Mouse (Mus musculus): ENCODE data around the gene Etv6. TPM values are rescaled to one million over a fixed set of nuclear protein-coding genes. Genes with fewer than 3 reads are reported as not detected.

The Etv6 gene
- polyA plus RNA-seq, 1 experiment from 2014 or later: 3.8 TPM

- Histone ChIP-seq H3K4me3 (replicated peaks) (no peak overlapping the region), H3K9ac (no peak overlapping the region), H3K27me3 (no peaks in the 10 kb centered on the region), H3K4me1 (replicated peaks) (peaks cover 11% of the 10 kb centered on the region; the same call in 1 of the 2 replicates), H3K36me3 (replicated peaks) (no peaks in the 10 kb centered on the region), H3K9me3 (replicated peaks) (no peaks in the 10 kb centered on the region), H3K27ac (replicated peaks) (no peak overlapping the region), H3K4me2 (no peak overlapping the region)
- ATAC-seq (ENCODE audit: insufficient read depth): no peak
- 63% methylated on average over 10 of the region's 10 CpGs for WGBS (ENCODE audit: insufficient replicate concordance)
These were observed 23.5 kb downstream of the Etv6 start for GRCm38 (mm10) chr6:134058886-134059551.

DNA sequence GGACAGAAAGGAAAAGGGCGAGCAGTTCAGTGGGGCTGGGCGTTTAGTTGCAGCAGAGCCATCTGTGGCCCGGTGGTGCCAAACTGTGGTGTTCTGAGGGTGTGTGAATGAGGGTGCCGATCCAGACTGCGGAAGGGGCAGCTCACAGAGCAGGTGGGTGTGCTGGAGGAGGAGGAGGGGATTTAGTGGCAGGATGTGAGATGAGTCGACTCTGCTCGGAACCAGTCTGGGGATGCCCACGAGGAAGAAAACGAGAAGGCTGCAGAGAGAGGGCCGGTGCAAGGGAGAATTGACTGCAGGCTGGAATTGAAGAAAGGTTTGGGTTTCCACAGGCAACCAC lies 24.0 kb downstream of the Etv6 start:
- H3K4me3 ChIP-seq (replicated peaks): no peak overlapping the region
- H3K9ac ChIP-seq: no peak overlapping the region
- H3K4me1 ChIP-seq (replicated peaks): peaks cover 10% of the 10 kb centered on the region; the same call in 1 of the 2 replicates
- no peak overlapping the region for H3K4me2 ChIP-seq
- H3K36me3 ChIP-seq (replicated peaks): no peaks in the 10 kb centered on the region
- no peak overlapping the region for H3K27ac ChIP-seq (replicated peaks)
- H3K9me3 ChIP-seq (replicated peaks): no peaks in the 10 kb centered on the region
- H3K27me3 ChIP-seq: no peaks in the 10 kb centered on the region
- no peak for ATAC-seq (ENCODE audit: insufficient read depth)
- 50% methylated on average over 10 of the region's 10 CpGs for WGBS (ENCODE audit: insufficient replicate concordance)

- Histone ChIP-seq H3K4me1 (replicated peaks) (peaks cover 11% of the 10 kb centered on the region; the same call in 1 of the 2 replicates), H3K27me3 (no peaks in the 10 kb centered on the region), H3K27ac (replicated peaks) (no peak overlapping the region), H3K4me2 (no peak overlapping the region), H3K4me3 (replicated peaks) (no peak overlapping the region), H3K36me3 (replicated peaks) (no peaks in the 10 kb centered on the region), H3K9me3 (replicated peaks) (no peaks in the 10 kb centered on the region), H3K9ac (no peak overlapping the region)
- WGBS (ENCODE audit: insufficient replicate concordance): 68% methylated on average over 9 of the region's 9 CpGs
- no peak for ATAC-seq (ENCODE audit: insufficient read depth)
These were observed 24.5 kb downstream of the Etv6 start for GRCm38 (mm10) chr6:134060036-134060435.

- Histone ChIP-seq H3K9me3 (replicated peaks) (no peaks in the 10 kb centered on the region), H3K27ac (replicated peaks) (no peak overlapping the region), H3K4me3 (replicated peaks) (no peak overlapping the region), H3K4me1 (replicated peaks) (peaks cover 7% of the 10 kb centered on the region; the same call in 1 of the 2 replicates), H3K4me2 (no peak overlapping the region), H3K9ac (no peak overlapping the region), H3K36me3 (replicated peaks) (no peaks in the 10 kb centered on the region), H3K27me3 (no peaks in the 10 kb centered on the region)
- 52% methylated on average over 12 of the region's 12 CpGs for WGBS (ENCODE audit: insufficient replicate concordance)
- no peak for ATAC-seq (ENCODE audit: insufficient read depth)
These were observed 25.3 kb downstream of the Etv6 start for GRCm38 (mm10) chr6:134060811-134061210.

- Histone ChIP-seq H3K36me3 (replicated peaks) (no peaks in the 10 kb centered on the region), H3K27me3 (no peaks in the 10 kb centered on the region), H3K4me2 (no peak overlapping the region), H3K27ac (replicated peaks) (peak overlapping the region; percentile 55; the same call in 1 of the 2 replicates), H3K9me3 (replicated peaks) (no peaks in the 10 kb centered on the region), H3K9ac (no peak overlapping the region), H3K4me1 (replicated peaks) (peaks cover 7% of the 10 kb centered on the region; the same call in 1 of the 2 replicates), H3K4me3 (replicated peaks) (no peak overlapping the region)
- 44% methylated on average over 11 of the region's 11 CpGs for WGBS (ENCODE audit: insufficient replicate concordance)
- no peak for ATAC-seq (ENCODE audit: insufficient read depth)
These were observed 29.7 kb downstream of the Etv6 start for GRCm38 (mm10) chr6:134065018-134065725.

DNA sequence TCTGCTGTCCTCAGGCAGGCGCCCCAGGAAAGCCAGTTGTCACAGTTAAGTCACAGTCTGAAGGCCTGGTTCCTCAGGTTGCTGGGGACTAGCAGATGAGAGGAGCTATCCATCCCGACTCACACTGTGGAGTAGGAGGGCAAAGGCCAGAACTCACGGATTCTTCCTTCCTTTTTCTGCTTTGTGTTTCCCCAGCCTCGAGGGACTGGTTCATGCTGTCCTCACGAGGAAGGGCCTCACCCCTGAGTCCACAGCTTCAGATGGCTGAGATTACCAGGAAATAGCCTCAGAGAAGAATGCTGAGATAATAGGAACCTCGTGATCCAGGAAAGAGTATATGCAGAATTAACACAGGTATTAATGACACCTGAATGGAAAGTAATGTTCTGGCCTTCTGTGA lies 30.6 kb downstream of the Etv6 start:
- H3K9ac ChIP-seq: no peak overlapping the region
- no peak overlapping the region for H3K4me3 ChIP-seq (replicated peaks)
- ATAC-seq (ENCODE audit: insufficient read depth): 0 out of 2 replicates have a peak, but pooled peaks have one; percentile 18
- peaks cover 7% of the 10 kb centered on the region; the same call in 1 of the 2 replicates for H3K4me1 ChIP-seq (replicated peaks)
- H3K27me3 ChIP-seq: no peaks in the 10 kb centered on the region
- 28% methylated on average over 6 of the region's 6 CpGs for WGBS (ENCODE audit: insufficient replicate concordance)
- no peak overlapping the region for H3K27ac ChIP-seq (replicated peaks)
- H3K9me3 ChIP-seq (replicated peaks): no peaks in the 10 kb centered on the region
- H3K4me2 ChIP-seq: no peak overlapping the region
- no peaks in the 10 kb centered on the region for H3K36me3 ChIP-seq (replicated peaks)

GRCm38 (mm10) chr6:134066996-134067395 lies 31.5 kb downstream of the Etv6 start:
- H3K9ac ChIP-seq: no peak overlapping the region
- no peaks in the 10 kb centered on the region for H3K36me3 ChIP-seq (replicated peaks)
- ATAC-seq (ENCODE audit: insufficient read depth): no peak
- WGBS (ENCODE audit: insufficient replicate concordance): 60% methylated on average over 4 of the region's 4 CpGs
- H3K4me2 ChIP-seq: no peak overlapping the region
- peaks cover 7% of the 10 kb centered on the region; the same call in 1 of the 2 replicates for H3K4me1 ChIP-seq (replicated peaks)
- no peak overlapping the region for H3K4me3 ChIP-seq (replicated peaks)
- H3K27me3 ChIP-seq: no peaks in the 10 kb centered on the region
- no peak overlapping the region for H3K27ac ChIP-seq (replicated peaks)
- H3K9me3 ChIP-seq (replicated peaks): no peaks in the 10 kb centered on the region

DNA sequence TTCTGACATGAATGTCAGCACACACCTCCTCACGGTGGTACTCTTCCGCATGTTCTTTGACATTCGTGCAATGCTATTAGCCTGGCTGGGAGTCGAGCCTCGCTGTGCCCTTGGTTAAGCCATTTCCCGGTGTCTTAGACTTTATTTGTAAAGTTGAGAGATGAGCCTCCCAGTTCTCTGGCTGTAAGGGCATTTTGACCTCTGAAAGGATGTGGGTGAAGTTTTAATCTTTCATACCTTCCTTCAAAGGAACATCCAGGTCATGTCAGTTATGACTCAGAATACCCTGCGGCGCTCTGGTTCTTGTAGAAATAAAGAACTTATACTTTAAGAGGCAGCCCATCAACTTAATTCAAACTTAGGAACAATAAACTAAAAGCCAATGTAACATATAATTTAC lies 32.0 kb downstream of the Etv6 start:
- Histone ChIP-seq H3K27me3 (no peaks in the 10 kb centered on the region), H3K9me3 (replicated peaks) (no peaks in the 10 kb centered on the region), H3K27ac (replicated peaks) (no peak overlapping the region), H3K4me3 (replicated peaks) (no peak overlapping the region), H3K36me3 (replicated peaks) (no peaks in the 10 kb centered on the region), H3K9ac (no peak overlapping the region), H3K4me2 (no peak overlapping the region), H3K4me1 (replicated peaks) (peaks cover 7% of the 10 kb centered on the region; the same call in 1 of the 2 replicates)
- 78% methylated on average over 8 of the region's 8 CpGs for WGBS (ENCODE audit: insufficient replicate concordance)
- ATAC-seq (ENCODE audit: insufficient read depth): no peak

DNA sequence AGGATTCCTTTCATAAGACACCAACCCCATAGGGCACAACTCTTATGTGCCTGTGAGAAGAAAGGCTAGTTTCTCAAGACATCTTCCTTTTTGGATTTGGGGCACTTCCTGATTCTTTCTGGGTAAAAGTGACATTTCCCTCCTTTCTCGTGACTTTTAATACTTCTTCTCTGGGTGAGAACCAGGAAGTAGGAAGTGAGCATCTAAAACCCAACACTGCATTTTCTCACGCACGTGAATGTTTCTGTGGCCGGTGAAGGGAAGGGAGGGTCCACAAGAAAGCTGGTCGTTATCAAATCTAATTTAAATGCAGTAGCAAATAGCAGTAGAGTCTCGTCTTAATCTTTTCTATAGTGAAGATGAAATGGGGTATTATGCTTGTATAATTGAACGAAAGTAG lies 36.9 kb downstream of the Etv6 start:
- H3K27ac ChIP-seq (replicated peaks): 0 out of 2 replicates have a peak overlapping the region, but pooled peaks have one; percentile 1
- H3K4me2 ChIP-seq: no peak overlapping the region
- H3K36me3 ChIP-seq (replicated peaks): no peaks in the 10 kb centered on the region
- H3K9ac ChIP-seq: no peak overlapping the region
- no peaks in the 10 kb centered on the region for H3K4me1 ChIP-seq (replicated peaks)
- no peaks in the 10 kb centered on the region for H3K9me3 ChIP-seq (replicated peaks)
- 33% methylated on average over 7 of the region's 7 CpGs for WGBS (ENCODE audit: insufficient replicate concordance)
- ATAC-seq (ENCODE audit: insufficient read depth): no peak
- no peak overlapping the region for H3K4me3 ChIP-seq (replicated peaks)
- no peaks in the 10 kb centered on the region for H3K27me3 ChIP-seq

GRCm38 (mm10) chr6:134072906-134073305 lies 37.4 kb downstream of the Etv6 start:
- no peak overlapping the region for H3K27ac ChIP-seq (replicated peaks)
- ATAC-seq (ENCODE audit: insufficient read depth): no peak
- no peak overlapping the region for H3K4me2 ChIP-seq
- H3K9me3 ChIP-seq (replicated peaks): no peaks in the 10 kb centered on the region
- H3K36me3 ChIP-seq (replicated peaks): no peaks in the 10 kb centered on the region
- H3K4me1 ChIP-seq (replicated peaks): no peaks in the 10 kb centered on the region
- H3K9ac ChIP-seq: no peak overlapping the region
- no peak overlapping the region for H3K4me3 ChIP-seq (replicated peaks)
- 58% methylated on average over 6 of the region's 6 CpGs for WGBS (ENCODE audit: insufficient replicate concordance)
- H3K27me3 ChIP-seq: no peaks in the 10 kb centered on the region

- H3K4me1 ChIP-seq (replicated peaks): no peaks in the 10 kb centered on the region
- H3K4me3 ChIP-seq (replicated peaks): no peak overlapping the region
- no peak overlapping the region for H3K27ac ChIP-seq (replicated peaks)
- no peaks in the 10 kb centered on the region for H3K9me3 ChIP-seq (replicated peaks)
- ATAC-seq (ENCODE audit: insufficient read depth): no peak
- H3K27me3 ChIP-seq: no peaks in the 10 kb centered on the region
- H3K9ac ChIP-seq: no peak overlapping the region
- no peaks in the 10 kb centered on the region for H3K36me3 ChIP-seq (replicated peaks)
- H3K4me2 ChIP-seq: no peak overlapping the region
- 71% methylated on average over 1 of the region's 1 CpGs for WGBS (ENCODE audit: insufficient replicate concordance)
These were observed 38.9 kb downstream of the Etv6 start for GRCm38 (mm10) chr6:134074353-134074752.

Measured in liver, embryonic 15.5 days (tissue).